Mouse (Mus musculus): Measurements from ENCODE around the gene Ppcdc. TPM values are rescaled to one million over a fixed set of nuclear protein-coding genes. Genes with fewer than 3 reads are reported as not detected.

The Ppcdc gene
- polyA plus RNA-seq, 1 experiment = 57.9 TPM

DNA sequence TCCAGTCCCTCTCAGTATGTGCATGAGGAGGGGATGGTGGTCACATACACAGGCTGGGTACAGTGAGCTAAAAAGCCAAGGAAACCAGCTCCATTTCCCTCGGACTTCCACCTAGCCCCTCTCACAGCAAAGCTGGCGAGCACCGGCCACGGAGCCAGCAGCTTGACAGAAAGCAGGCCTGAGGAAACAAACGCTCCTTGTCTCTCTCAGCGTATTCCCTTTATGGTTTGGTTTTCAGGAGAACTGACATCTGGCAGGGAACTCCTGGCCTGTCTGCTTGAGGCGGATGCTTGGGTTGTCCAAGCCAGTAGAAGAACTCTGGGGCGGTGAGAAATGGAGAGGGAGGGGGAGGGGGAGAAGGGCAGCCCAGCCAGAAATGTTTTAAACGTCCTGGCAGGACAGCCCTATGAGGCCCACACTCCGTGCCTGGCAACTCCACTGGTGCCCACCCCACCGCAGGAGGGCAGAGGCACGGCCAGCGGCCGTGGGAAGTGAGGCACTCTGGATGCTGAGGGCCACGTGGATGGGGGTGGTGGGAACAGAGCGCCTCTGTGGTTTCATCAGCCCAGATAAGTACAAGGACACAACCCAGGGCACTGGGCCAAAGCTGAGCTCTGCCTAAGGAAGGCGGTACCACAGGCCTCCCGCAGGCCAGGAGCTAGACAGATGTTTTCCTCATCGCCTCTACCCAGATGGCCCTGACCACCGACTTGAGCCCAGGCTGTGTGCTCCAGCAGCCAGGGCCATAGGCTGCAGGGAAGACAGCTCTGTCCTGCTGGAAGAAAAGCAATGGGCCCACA is 19.4 kb downstream of the Ppcdc start:
- H3K27ac ChIP-seq (ENCODE audit: insufficient read depth, low read depth, low read length) = peak overlapping the region; percentile 67
- H3K27me3 ChIP-seq (replicated peaks; ENCODE audit: control insufficient read depth, insufficient read depth, low read length) = no peaks in the 10 kb centered on the region
- peaks cover 3% of the 10 kb centered on the region; the same call in 1 of the 2 replicates for H3K4me1 ChIP-seq (ENCODE audit: control insufficient read depth, insufficient read depth, low read length)
- H3K36me3 ChIP-seq (ENCODE audit: control insufficient read depth, insufficient read depth, low read length) = no peaks in the 10 kb centered on the region
- TF ChIP-seq CTCF (conservative IDR thresholded peaks at IDR 0.05; ENCODE audit: insufficient read depth, insufficient read length, low read depth, low read length) (no peak), POLR2A (IDR thresholded peaks at IDR 0.05; ENCODE audit: low read depth, low read length) (no peak)
- DNase-seq = peak; percentile 90
- no peak overlapping the region for H3K4me3 ChIP-seq (ENCODE audit: insufficient read depth, low read depth, low read length)
- WGBS = 54% methylated on average over 20 of the region's 20 CpGs

DNA sequence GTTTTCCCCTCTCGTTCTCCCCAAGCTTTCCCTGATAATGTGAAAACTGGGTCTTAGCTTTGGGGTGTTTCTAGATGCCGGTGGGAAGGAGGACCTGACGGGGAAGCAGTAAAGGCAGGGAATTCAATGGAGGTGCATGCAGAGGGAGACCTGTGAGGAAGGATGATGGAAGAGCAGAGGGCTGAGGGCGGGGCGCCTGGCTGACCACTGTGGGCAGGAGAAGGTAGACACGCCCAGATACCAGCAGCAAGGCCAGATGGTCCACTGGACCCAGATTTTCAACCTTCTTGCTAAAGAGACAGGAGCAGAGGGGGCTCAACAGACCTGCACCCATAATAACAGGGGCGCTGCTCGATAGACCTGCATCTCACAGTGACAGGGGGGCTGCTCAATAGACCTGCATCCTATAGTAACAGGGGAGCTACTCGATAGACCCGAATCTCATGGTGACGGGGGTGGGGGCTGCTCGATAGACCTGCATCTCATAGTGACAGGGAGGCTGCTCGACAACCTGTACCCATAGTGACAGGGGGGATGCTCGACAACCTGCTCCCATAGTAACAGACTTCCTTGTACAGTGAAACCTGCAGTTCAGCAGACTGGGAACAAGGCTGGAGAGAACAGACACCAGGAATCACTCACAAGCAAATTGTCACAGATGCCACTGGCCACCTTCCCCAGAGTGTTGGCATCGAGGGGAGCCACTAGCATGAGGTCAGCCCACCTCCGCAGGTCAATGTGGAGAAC is 20.2 kb downstream of the Ppcdc start:
- no peak for TF ChIP-seq CTCF (conservative IDR thresholded peaks at IDR 0.05; ENCODE audit: insufficient read depth, insufficient read length, low read depth, low read length)
- no peak for TF ChIP-seq POLR2A (IDR thresholded peaks at IDR 0.05; ENCODE audit: low read depth, low read length)
- no peak for DNase-seq
- no peaks in the 10 kb centered on the region for H3K36me3 ChIP-seq (ENCODE audit: control insufficient read depth, insufficient read depth, low read length)
- H3K27me3 ChIP-seq (replicated peaks; ENCODE audit: control insufficient read depth, insufficient read depth, low read length) = no peaks in the 10 kb centered on the region
- H3K4me3 ChIP-seq (ENCODE audit: insufficient read depth, low read depth, low read length) = no peak overlapping the region
- 90% methylated on average over 16 of the region's 16 CpGs for WGBS
- peak overlapping the region; percentile 67 for H3K27ac ChIP-seq (ENCODE audit: insufficient read depth, low read depth, low read length)
- H3K4me1 ChIP-seq (ENCODE audit: control insufficient read depth, insufficient read depth, low read length) = peaks cover 3% of the 10 kb centered on the region; the same call in 1 of the 2 replicates

DNA sequence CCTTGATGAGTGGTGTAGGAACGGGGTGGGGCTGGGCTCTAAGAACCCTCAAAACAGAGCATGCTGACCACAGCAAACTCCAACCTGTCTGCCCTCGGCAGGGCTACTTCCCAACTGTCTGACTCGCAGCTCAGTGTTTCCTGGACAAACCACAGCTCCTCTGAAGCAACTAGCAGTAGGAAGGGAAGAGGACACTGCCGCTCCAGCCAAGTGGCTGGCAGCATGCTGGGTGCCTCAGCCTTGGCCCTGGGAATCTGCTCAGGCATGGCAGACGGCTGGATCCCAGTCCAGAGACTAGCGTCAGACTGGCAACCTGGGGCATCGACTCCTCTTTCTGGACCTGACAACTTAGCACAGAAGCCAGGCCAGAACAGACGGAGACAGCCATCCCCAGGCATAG is 22.6 kb downstream of the Ppcdc start:
- TF ChIP-seq POLR2A (IDR thresholded peaks at IDR 0.05; ENCODE audit: low read depth, low read length) = no peak
- no peak for TF ChIP-seq CTCF (conservative IDR thresholded peaks at IDR 0.05; ENCODE audit: insufficient read depth, insufficient read length, low read depth, low read length)
- no peaks in the 10 kb centered on the region for H3K36me3 ChIP-seq (ENCODE audit: control insufficient read depth, insufficient read depth, low read length)
- H3K4me1 ChIP-seq (ENCODE audit: control insufficient read depth, insufficient read depth, low read length) = peaks cover 3% of the 10 kb centered on the region; the same call in 1 of the 2 replicates
- no peak for DNase-seq
- WGBS = 88% methylated on average over 8 of the region's 8 CpGs
- H3K27me3 ChIP-seq (replicated peaks; ENCODE audit: control insufficient read depth, insufficient read depth, low read length) = no peaks in the 10 kb centered on the region
- H3K4me3 ChIP-seq (ENCODE audit: insufficient read depth, low read depth, low read length) = no peak overlapping the region
- H3K27ac ChIP-seq (ENCODE audit: insufficient read depth, low read depth, low read length) = no peak overlapping the region

DNA sequence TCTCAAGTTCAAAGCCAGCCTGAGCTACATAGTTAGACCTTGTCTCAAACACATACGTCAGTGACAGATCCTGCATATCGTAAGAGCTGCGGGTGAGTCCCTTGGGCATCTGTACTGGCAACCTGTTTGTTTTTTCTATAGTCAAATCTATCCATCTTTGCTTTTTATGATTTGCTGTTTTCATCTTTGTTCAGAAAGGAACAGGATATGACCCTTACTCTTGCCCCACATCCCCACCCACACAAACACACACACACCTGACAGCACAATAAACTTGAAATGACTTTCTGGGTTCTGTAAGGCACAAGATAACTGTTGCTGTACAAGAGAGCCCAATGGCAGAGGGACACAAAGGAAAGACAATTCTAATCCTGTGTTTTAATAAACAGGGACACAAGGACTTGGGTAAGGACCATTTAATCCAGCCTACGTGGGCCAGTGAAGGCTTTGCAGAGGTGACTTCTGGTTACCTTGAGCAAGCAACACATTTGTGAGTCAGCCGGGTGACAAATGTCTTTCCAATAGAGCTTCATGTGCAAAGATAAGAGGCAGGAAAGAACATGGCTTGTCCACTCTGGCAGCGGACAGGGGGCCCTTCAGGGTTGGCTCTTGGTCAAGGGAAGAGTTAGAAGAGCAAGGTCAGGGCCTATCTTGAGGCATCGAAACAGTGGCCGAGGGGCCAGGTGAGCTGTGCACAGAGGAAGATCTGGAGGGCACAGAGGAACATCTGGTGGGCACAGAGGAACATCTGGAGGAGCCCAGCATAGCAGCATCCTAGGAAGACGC is 32.6 kb downstream of the Ppcdc start:
- no peaks in the 10 kb centered on the region for H3K4me1 ChIP-seq (ENCODE audit: control insufficient read depth, insufficient read depth, low read length)
- no peak overlapping the region for H3K4me3 ChIP-seq (ENCODE audit: insufficient read depth, low read depth, low read length)
- H3K27me3 ChIP-seq (replicated peaks; ENCODE audit: control insufficient read depth, insufficient read depth, low read length) = no peaks in the 10 kb centered on the region
- no peak for TF ChIP-seq POLR2A (IDR thresholded peaks at IDR 0.05; ENCODE audit: low read depth, low read length)
- TF ChIP-seq CTCF (conservative IDR thresholded peaks at IDR 0.05; ENCODE audit: insufficient read depth, insufficient read length, low read depth, low read length) = no peak
- no peaks in the 10 kb centered on the region for H3K36me3 ChIP-seq (ENCODE audit: control insufficient read depth, insufficient read depth, low read length)
- no peak for DNase-seq
- 88% methylated on average over 9 of the region's 9 CpGs for WGBS
- H3K27ac ChIP-seq (ENCODE audit: insufficient read depth, low read depth, low read length) = no peak overlapping the region

DNA sequence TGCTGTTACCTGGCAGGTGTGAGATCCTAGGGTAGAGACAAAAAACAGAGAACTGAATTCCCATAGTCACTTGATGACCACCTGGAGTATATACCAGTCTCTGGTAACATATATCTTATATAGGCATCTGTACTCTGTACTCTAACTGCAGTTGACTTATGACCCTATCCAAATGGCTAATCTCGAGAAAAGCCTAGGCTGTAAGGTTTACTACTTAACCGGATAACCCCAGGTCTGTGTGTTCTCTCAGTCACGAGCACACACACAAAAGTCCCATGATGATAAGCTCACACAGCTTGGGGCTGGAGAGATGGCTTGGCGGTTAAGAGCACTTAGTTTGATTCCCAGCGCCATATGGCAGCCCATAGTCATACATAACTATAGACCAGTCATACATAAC is 33.5 kb downstream of the Ppcdc start:
- no peak for DNase-seq
- TF ChIP-seq CTCF (conservative IDR thresholded peaks at IDR 0.05; ENCODE audit: insufficient read depth, insufficient read length, low read depth, low read length) (no peak), POLR2A (IDR thresholded peaks at IDR 0.05; ENCODE audit: low read depth, low read length) (no peak)
- no peaks in the 10 kb centered on the region for H3K36me3 ChIP-seq (ENCODE audit: control insufficient read depth, insufficient read depth, low read length)
- H3K4me3 ChIP-seq (ENCODE audit: insufficient read depth, low read depth, low read length) = no peak overlapping the region
- no peak overlapping the region for H3K27ac ChIP-seq (ENCODE audit: insufficient read depth, low read depth, low read length)
- no peaks in the 10 kb centered on the region for H3K4me1 ChIP-seq (ENCODE audit: control insufficient read depth, insufficient read depth, low read length)
- WGBS = 83% methylated on average over 5 of the region's 5 CpGs
- H3K27me3 ChIP-seq (replicated peaks; ENCODE audit: control insufficient read depth, insufficient read depth, low read length) = no peaks in the 10 kb centered on the region

DNA sequence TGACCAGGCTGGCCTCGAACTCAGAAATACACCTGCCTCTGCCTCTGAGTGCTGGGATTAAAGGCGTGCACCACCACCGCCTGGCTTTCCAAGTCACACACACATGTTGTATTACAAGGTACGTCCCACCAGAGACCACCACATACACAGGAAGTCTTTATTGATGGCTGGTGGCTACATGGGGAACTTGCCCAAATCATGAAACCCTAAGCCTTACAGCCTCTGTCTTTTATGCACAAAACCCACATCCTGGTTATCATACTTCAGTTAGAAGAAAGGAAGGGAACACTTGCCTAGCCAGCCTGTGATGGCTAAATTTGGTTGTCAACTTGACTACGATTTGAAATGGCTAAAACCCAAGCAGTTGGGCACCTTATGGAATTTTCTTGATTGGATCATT is 35.9 kb downstream of the Ppcdc start:
- no peak for DNase-seq
- Histone ChIP-seq H3K27me3 (replicated peaks; ENCODE audit: control insufficient read depth, insufficient read depth, low read length) (no peaks in the 10 kb centered on the region), H3K36me3 (ENCODE audit: control insufficient read depth, insufficient read depth, low read length) (no peaks in the 10 kb centered on the region), H3K4me3 (ENCODE audit: insufficient read depth, low read depth, low read length) (no peak overlapping the region), H3K27ac (ENCODE audit: insufficient read depth, low read depth, low read length) (no peak overlapping the region), H3K4me1 (ENCODE audit: control insufficient read depth, insufficient read depth, low read length) (no peaks in the 10 kb centered on the region)
- 93% methylated on average over 5 of the region's 5 CpGs for WGBS
- no peak for TF ChIP-seq POLR2A (IDR thresholded peaks at IDR 0.05; ENCODE audit: low read depth, low read length)
- no peak for TF ChIP-seq CTCF (conservative IDR thresholded peaks at IDR 0.05; ENCODE audit: insufficient read depth, insufficient read length, low read depth, low read length)
